Mouse (Mus musculus) kidney, adult 2 months (tissue): ENCODE measurements around the gene Dxo. TPM values are rescaled to one million over a fixed set of nuclear protein-coding genes. Genes with fewer than 3 reads are reported as not detected.
"Not testable (repeated sequence)": the region's sequence is repeated elsewhere in the genome, so short reads cannot be mapped to it uniquely, and the experiment has no call there.

ENCODE experiments used
- DNase-seq: peaks from one replicate; pipeline ENCODE4 v3.0.0; 2021
- H3K27ac ChIP-seq: fragments of 200-500 bp; 2 replicates; pipeline ENCODE4 v1.5.1; 2012; ENCODE audit warnings: low read depth, low read length, control low read depth, inconsistent platforms; ENCODE audit not compliant: insufficient read depth
- H3K27me3 ChIP-seq: fragments of 200-500 bp; replicated peaks from 2 replicates; pipeline ENCODE4 v1.6.1; 2012; ENCODE audit warnings: mild to moderate bottlenecking, moderate library complexity, low read length, inconsistent platforms; ENCODE audit not compliant: control insufficient read depth, insufficient read depth
- H3K36me3 ChIP-seq: fragments of 200-500 bp; 2 replicates; pipeline ENCODE4 v1.6.1; 2012; ENCODE audit warnings: mild to moderate bottlenecking, moderate library complexity, low read length, inconsistent platforms; ENCODE audit not compliant: control insufficient read depth, insufficient read depth
- H3K4me1 ChIP-seq: fragments of 200-500 bp; 2 replicates; pipeline ENCODE4 v1.6.1; 2011; ENCODE audit warnings: low read length; ENCODE audit not compliant: control insufficient read depth, insufficient read depth
- H3K4me3 ChIP-seq: fragments of 200-500 bp; 2 replicates; pipeline ENCODE4 v1.5.1; 2011; ENCODE audit warnings: mild to moderate bottlenecking, low read depth, low read length, control low read depth; ENCODE audit not compliant: insufficient read depth
- CTCF ChIP-seq: fragments of 200-500 bp; conservative IDR thresholded peaks from 2 replicates; pipeline ENCODE4 v1.5.1; 2011; ENCODE audit warnings: low read depth, mild to moderate bottlenecking, control low read depth, low read length, moderate library complexity, mixed read lengths; ENCODE audit not compliant: insufficient read depth, insufficient read length
- POLR2A ChIP-seq: fragments of 200-500 bp; IDR thresholded peaks from one replicate; pipeline ENCODE4 v1.6.1; 2011; ENCODE audit warnings: low read depth, low read length, control low read depth
- WGBS: fragments of 180-500 bp; shearing (Covaris S2); methylation state at CpG from one replicate; pipeline ENCODE4 v1.1.7; 2018; 5-methylcytosine and 5-hydroxymethylcytosine counted together
- polyA plus RNA-seq: library from polyadenylated mRNA; depleted of rRNA; stranded (reverse); fragments of >200 nt; gene quantifications from 2 replicates; pipeline ENCODE4 v1.2.3, GENCODE M21; 2012

Gene Dxo
- polyA plus RNA-seq, 1 experiment: 52.6 TPM

- DNase-seq: no peak
- WGBS: 86% methylated on average over 6 of the region's 6 CpGs
- Histone ChIP-seq H3K4me1 (no peaks in the 10 kb centered on the region), H3K27me3 (no peaks in the 10 kb centered on the region), H3K27ac (no peak overlapping the region), H3K4me3 (no peak overlapping the region), H3K36me3 (no peaks in the 10 kb centered on the region)
- TF ChIP-seq CTCF (no peak), POLR2A (no peak)
Observed at GRCm38 (mm10) chr17:34808599-34809205, 28.1 kb upstream of the Dxo start.

- H3K27me3 ChIP-seq, H3K27ac ChIP-seq, H3K36me3 ChIP-seq, DNase-seq, H3K4me3 ChIP-seq, H3K4me1 ChIP-seq: not testable (repeated sequence)
- WGBS: 78% methylated on average over 5 of the region's 5 CpGs
Observed at GRCm38 (mm10) chr17:34810411-34810810, 26.4 kb upstream of the Dxo start.

GRCm38 (mm10) chr17:34810811-34811210 is 26.0 kb upstream of the Dxo start:
- H3K36me3 ChIP-seq, H3K4me3 ChIP-seq, H3K27ac ChIP-seq, H3K4me1 ChIP-seq, DNase-seq, H3K27me3 ChIP-seq: not testable (repeated sequence)
- WGBS: 70% methylated on average over 8 of the region's 8 CpGs

DNA sequence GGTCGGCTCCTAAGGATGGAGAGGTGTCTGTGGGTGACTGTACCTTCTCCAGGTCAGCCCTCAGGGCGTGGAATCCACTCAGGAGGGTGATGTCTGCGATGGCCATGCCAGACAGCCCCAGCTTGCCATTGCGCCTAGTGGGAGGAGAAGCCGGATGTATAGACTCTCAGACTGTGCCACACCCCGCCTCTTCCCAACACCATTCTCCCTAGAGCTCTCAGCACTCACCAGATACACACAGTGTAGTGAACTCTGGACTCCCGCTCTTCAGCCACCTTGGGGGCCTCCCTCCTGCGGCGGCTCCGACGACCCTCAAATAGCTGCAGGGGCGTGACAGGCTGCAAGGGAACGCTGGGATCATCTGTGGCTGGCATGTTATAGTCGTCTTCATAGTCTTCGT is 25.5 kb upstream of the Dxo start:
- Histone ChIP-seq H3K27me3 (no peaks in the 10 kb centered on the region), H3K4me1 (no peaks in the 10 kb centered on the region), H3K27ac (no peak overlapping the region), H3K36me3 (no peaks in the 10 kb centered on the region), H3K4me3 (no peak overlapping the region)
- WGBS: 57% methylated on average over 15 of the region's 15 CpGs
- DNase-seq: no peak
- TF ChIP-seq CTCF: no peak
- no peak for TF ChIP-seq POLR2A

DNA sequence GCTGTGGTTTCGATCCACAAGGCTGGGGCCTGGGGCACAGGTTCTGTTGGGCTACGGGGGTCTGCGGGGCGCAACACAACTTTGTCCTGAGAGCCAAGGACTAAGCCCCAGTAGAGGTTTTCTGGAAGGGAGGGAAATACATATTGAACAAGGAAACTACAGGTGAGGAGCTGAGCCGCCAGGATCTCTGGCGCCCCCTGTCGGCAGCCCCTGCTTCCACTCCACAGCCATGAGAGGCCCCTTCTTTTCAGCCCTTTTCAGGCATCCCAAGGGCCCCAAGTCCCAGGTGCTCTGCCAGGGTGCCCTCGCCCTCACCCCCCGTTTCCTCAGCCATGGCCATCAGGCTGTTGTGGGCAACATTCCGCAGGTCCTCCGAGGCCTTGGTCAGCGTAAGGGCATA is 23.1 kb upstream of the Dxo start:
- WGBS: 64% methylated on average over 12 of the region's 12 CpGs
- H3K36me3 ChIP-seq, H3K27ac ChIP-seq, H3K4me1 ChIP-seq, H3K27me3 ChIP-seq, H3K4me3 ChIP-seq: not testable (repeated sequence)
- peak; percentile 61 for TF ChIP-seq CTCF
- DNase-seq: peak; percentile 26

- Histone ChIP-seq H3K27me3 (no peaks in the 10 kb centered on the region), H3K4me1 (no peaks in the 10 kb centered on the region), H3K36me3 (no peaks in the 10 kb centered on the region), H3K4me3 (no peak overlapping the region), H3K27ac (no peak overlapping the region)
- WGBS: 71% methylated on average over 7 of the region's 7 CpGs
- peak; percentile 50 for DNase-seq
- TF ChIP-seq POLR2A (no peak), CTCF (no peak)
Observed at GRCm38 (mm10) chr17:34814818-34815370, 21.9 kb upstream of the Dxo start.

DNA sequence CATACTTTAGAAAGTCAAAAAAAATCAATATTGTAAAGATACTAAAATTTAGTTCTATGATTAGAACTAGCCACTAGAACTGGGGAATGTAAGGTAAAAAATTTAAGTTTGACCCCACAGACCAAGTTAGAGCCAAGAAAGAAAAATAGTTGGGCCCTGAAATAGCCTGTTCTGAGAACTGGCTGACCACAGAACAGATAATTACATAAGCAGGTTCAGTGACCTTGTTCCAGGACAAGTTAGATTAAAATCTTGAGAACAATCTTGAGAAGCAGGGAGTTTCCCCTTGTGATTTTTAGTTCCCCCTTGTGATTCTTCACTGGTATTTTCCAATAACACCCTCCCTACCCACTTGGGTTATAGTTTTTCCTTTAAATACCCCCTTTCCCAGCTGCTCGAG is 6.0 kb upstream of the Dxo start:
- peaks cover 14% of the 10 kb centered on the region for H3K36me3 ChIP-seq
- H3K4me3 ChIP-seq, H3K27me3 ChIP-seq, H3K4me1 ChIP-seq, H3K27ac ChIP-seq: not testable (repeated sequence)
- peak; percentile 53 for DNase-seq
- WGBS: 89% methylated on average over 1 of the region's 1 CpGs

GRCm38 (mm10) chr17:34836155-34836855 is 514 bp upstream of the Dxo start:
- H3K36me3 ChIP-seq: no peaks in the 10 kb centered on the region; the same call in 1 of the 2 replicates
- H3K4me1 ChIP-seq: peaks cover 10% of the 10 kb centered on the region
- WGBS: 3% methylated on average over 48 of the region's 48 CpGs
- no peak for TF ChIP-seq CTCF
- no peak for TF ChIP-seq POLR2A
- no peaks in the 10 kb centered on the region for H3K27me3 ChIP-seq
- no peak for DNase-seq
- H3K4me3 ChIP-seq: peak overlapping the region; percentile 73
- 0 out of 2 replicates have a peak overlapping the region, but pooled peaks have one; percentile 19 for H3K27ac ChIP-seq
